Comparison of ENCODE assay signal across 8 mouse cellular contexts in genomic region chr2:27593338-27593737, GRCm38 (mm10).
DNase-seq lines count a peak whose midpoint lies in the region; ATAC-seq and TF ChIP-seq lines count a peak whose summit lies in the region.

No protein-coding gene starts in this region.

- no peak for ATAC-seq in hindbrain, embryonic 12.5 days (ENCODE audit: low FRiP score)
- ATAC-seq in hindbrain, embryonic 13.5 days (ENCODE audit: low FRiP score): no peak
- peak; percentile 83 for ATAC-seq in granulocyte monocyte progenitor cell, adult 5-6 weeks (replicated peaks; ENCODE audit: poor library complexity, severe bottlenecking)
- ATAC-seq in kidney, embryonic 15.5 days (replicated peaks; ENCODE audit: low FRiP score): peak; percentile 64; the same call in 1 of the 2 replicates
- no peak for ATAC-seq in activated CD4-positive, CD25-positive, alpha-beta regulatory T cell, adult 4 months

- H3K27me3 ChIP-seq in hindbrain, embryonic 12.5 days: no peaks in the 10 kb centered on the region; the same call in 1 of the 2 replicates
- peaks cover 8% of the 10 kb centered on the region for H3K27me3 ChIP-seq in hindbrain, embryonic 13.5 days
- H3K27me3 ChIP-seq in kidney, embryonic 15.5 days: no peaks in the 10 kb centered on the region
- no peaks in the 10 kb centered on the region for H3K27me3 ChIP-seq in thymus, adult 2 months (ENCODE audit: control insufficient read depth, insufficient read depth, low read length)

- H3K4me3 ChIP-seq in hindbrain, embryonic 12.5 days: no peak overlapping the region
- no peak overlapping the region for H3K4me3 ChIP-seq in hindbrain, embryonic 13.5 days
- no peak overlapping the region for H3K4me3 ChIP-seq in kidney, embryonic 15.5 days (replicated peaks)
- H3K4me3 ChIP-seq in thymus, adult 2 months (ENCODE audit: control insufficient read depth, insufficient read depth, low read length): no peak overlapping the region

- WGBS in hindbrain, embryonic 12.5 days: 37% methylated on average over 10 of the region's 10 CpGs
- WGBS in hindbrain, embryonic 13.5 days: 51% methylated on average over 10 of the region's 10 CpGs
- 18% methylated on average over 10 of the region's 10 CpGs for WGBS in kidney, embryonic 15.5 days
- WGBS in thymus, adult 2 months: 91% methylated on average over 10 of the region's 10 CpGs

- H3K4me2 ChIP-seq in hindbrain, embryonic 12.5 days (replicated peaks): no peak overlapping the region
- H3K4me2 ChIP-seq in hindbrain, embryonic 13.5 days: no peak overlapping the region
- H3K4me2 ChIP-seq in kidney, embryonic 15.5 days: no peak overlapping the region

- peaks cover 10% of the 10 kb centered on the region for H3K4me1 ChIP-seq in hindbrain, embryonic 12.5 days
- peaks cover 10% of the 10 kb centered on the region for H3K4me1 ChIP-seq in hindbrain, embryonic 13.5 days (replicated peaks)
- H3K4me1 ChIP-seq in kidney, embryonic 15.5 days: peaks cover 27% of the 10 kb centered on the region
- no peaks in the 10 kb centered on the region for H3K4me1 ChIP-seq in thymus, adult 2 months (replicated peaks; ENCODE audit: control insufficient read depth, insufficient read depth, low read length)

- no peak for TF ChIP-seq POLR2A in thymus, adult 2 months (IDR thresholded peaks at IDR 0.05; ENCODE audit: control insufficient read depth, extremely low read depth, insufficient read depth, low read length, poor library complexity)

- H3K27ac ChIP-seq in hindbrain, embryonic 12.5 days: 0 out of 2 replicates have a peak overlapping the region, but pooled peaks have one; percentile 7
- H3K27ac ChIP-seq in hindbrain, embryonic 13.5 days: no peak overlapping the region
- peak overlapping the region; percentile 55 for H3K27ac ChIP-seq in kidney, embryonic 15.5 days
- H3K27ac ChIP-seq in thymus, adult 2 months (ENCODE audit: control insufficient read depth, insufficient read depth, low read length): no peak overlapping the region

- DNase-seq in lung, postnatal 36 days: peak; percentile 90
- no peak for DNase-seq in layer of hippocampus, postnatal 14 days (ENCODE audit: low spot score in 2 of 2)
- no peak for DNase-seq in thymus, adult 2 months

- TF ChIP-seq CTCF in thymus, adult 2 months (IDR thresholded peaks at IDR 0.05; ENCODE audit: borderline replicate concordance, control insufficient read depth, extremely low read depth, insufficient read depth, low read length, poor library complexity): no peak

- H3K9ac ChIP-seq in hindbrain, embryonic 12.5 days: no peak overlapping the region
- no peak overlapping the region for H3K9ac ChIP-seq in hindbrain, embryonic 13.5 days
- H3K9ac ChIP-seq in kidney, embryonic 15.5 days: no peak overlapping the region

- no peaks in the 10 kb centered on the region for H3K36me3 ChIP-seq in hindbrain, embryonic 12.5 days
- H3K36me3 ChIP-seq in hindbrain, embryonic 13.5 days: no peaks in the 10 kb centered on the region
- H3K36me3 ChIP-seq in kidney, embryonic 15.5 days: no peaks in the 10 kb centered on the region
- H3K36me3 ChIP-seq in thymus, adult 2 months (ENCODE audit: control insufficient read depth, insufficient read depth, low read length): no peaks in the 10 kb centered on the region

- no peaks in the 10 kb centered on the region for H3K9me3 ChIP-seq in hindbrain, embryonic 12.5 days (replicated peaks)
- H3K9me3 ChIP-seq in hindbrain, embryonic 13.5 days: peaks cover 7% of the 10 kb centered on the region; the same call in 1 of the 2 replicates
- no peaks in the 10 kb centered on the region for H3K9me3 ChIP-seq in kidney, embryonic 15.5 days (replicated peaks)

Comparison
In these comparisons a context has a peak if more than half of its experiments do, and no peak if none do; other contexts are left out.
1. H3K27ac ChIP-seq: peak in hindbrain, embryonic 12.5 days (single experiment) and kidney, embryonic 15.5 days (single experiment); none in hindbrain, embryonic 13.5 days (single experiment) and thymus, adult 2 months (single experiment).
2. ATAC-seq: peak in granulocyte monocyte progenitor cell, adult 5-6 weeks (single experiment) and kidney, embryonic 15.5 days (single experiment); none in hindbrain, embryonic 12.5 days (single experiment), hindbrain, embryonic 13.5 days (single experiment) and activated CD4-positive, CD25-positive, alpha-beta regulatory T cell, adult 4 months (single experiment).